Mouse (Mus musculus) heart, adult 2 months (tissue): ENCODE results near the gene Sort1. TPM values are rescaled to one million over a fixed set of nuclear protein-coding genes. Genes with fewer than 3 reads are reported as not detected.
A peak's percentile ranks its signal among the peaks of the same experiment; 100 is the strongest.

Experiments used
- DNase-seq, 2 experiments: peaks; one replicate each; pipeline ENCODE4 v3.0.0; 2021
- H3K27ac ChIP-seq: fragments of 200-600 bp; 2 replicates; pipeline ENCODE4 v1.8.1; 2022
- H3K27me3 ChIP-seq: fragments of 200-500 bp; 2 replicates; pipeline ENCODE4 v1.6.1; 2012; ENCODE audit warnings: mild to moderate bottlenecking, low read length, inconsistent platforms, mixed read lengths; ENCODE audit not compliant: control insufficient read depth, insufficient read depth
- H3K36me3 ChIP-seq: fragments of 200-500 bp; 2 replicates; pipeline ENCODE4 v1.6.1; 2012; ENCODE audit warnings: low read length, inconsistent platforms; ENCODE audit not compliant: control insufficient read depth, insufficient read depth
- H3K4me1 ChIP-seq: fragments of 200-500 bp; 2 replicates; pipeline ENCODE4 v1.6.1; 2011; ENCODE audit warnings: low read length; ENCODE audit not compliant: control insufficient read depth, insufficient read depth
- H3K4me3 ChIP-seq: fragments of 200-600 bp; 2 replicates; pipeline ENCODE4 v1.8.1; 2022
- H3K79me2 ChIP-seq: fragments of 200-500 bp; replicated peaks from 2 replicates; pipeline ENCODE4 v1.6.1; 2012; ENCODE audit warnings: mild to moderate bottlenecking, inconsistent platforms, low read length, moderate library complexity, mixed read lengths; ENCODE audit not compliant: control insufficient read depth, insufficient read depth
- H3K9ac ChIP-seq: fragments of 200-500 bp; 2 replicates; pipeline ENCODE4 v1.6.1; 2012; ENCODE audit warnings: low read depth, mild to moderate bottlenecking, control low read depth, inconsistent platforms, low read length, mixed read lengths
- CTCF ChIP-seq: fragments of 200-600 bp; IDR thresholded peaks from 2 replicates; pipeline ENCODE4 v1.8.1; 2022; ENCODE audit warnings: antibody characterized with exemption, mild to moderate bottlenecking, moderate library complexity
- EP300 ChIP-seq: fragments of 200-500 bp; IDR thresholded peaks from 2 replicates; pipeline ENCODE4 v1.6.1; 2011; ENCODE audit warnings: low read depth, low read length, control low read depth; ENCODE audit not compliant: insufficient read depth
- POLR2A ChIP-seq: fragments of 200-500 bp; IDR thresholded peaks from 2 replicates; pipeline ENCODE4 v1.6.1; 2011; ENCODE audit warnings: mild to moderate bottlenecking, low read depth, low read length, control low read depth; ENCODE audit not compliant: insufficient read depth
- WGBS: fragments of 180-500 bp; shearing (Covaris S2); methylation state at CpG from one replicate; pipeline ENCODE4 v1.1.7; 2018; 5-methylcytosine and 5-hydroxymethylcytosine counted together
- intact Hi-C: fragments of 180-260 bp; cut with DNase I; formaldehyde crosslinking; loops from one replicate; pipeline ENCODE4 v1.15.1; 2025
- polyA plus RNA-seq: library from polyadenylated mRNA; depleted of rRNA; stranded (reverse); fragments of >200 nt; gene quantifications from 2 replicates; pipeline ENCODE4 v1.2.3, GENCODE M21; 2012
- total RNA-seq, 2 experiments: library from RNA; stranded (reverse); gene quantifications; 2 replicates each; pipeline ENCODE4 v1.2.3; 2021

Sort1 gene
- total and polyA plus RNA-seq, 3 experiments = 17.4 to 33.7 (median 19.2) TPM

- Histone ChIP-seq H3K4me3 (no peak overlapping the region), H3K4me1 (no peaks in the 10 kb centered on the region), H3K27me3 (no peaks in the 10 kb centered on the region), H3K9ac (no peak overlapping the region), H3K79me2 (no peaks in the 10 kb centered on the region), H3K36me3 (no peaks in the 10 kb centered on the region), H3K27ac (no peak overlapping the region)
- 88% methylated on average over 10 of the region's 10 CpGs for WGBS
- TF ChIP-seq EP300 = no peak
- TF ChIP-seq CTCF = no peak
- TF ChIP-seq POLR2A = no peak
- DNase-seq = no peak
- intact Hi-C loops = no loop called here
Observed at GRCm38 (mm10) chr3:108357051-108357450, 73.2 kb downstream of the Sort1 start.

GRCm38 (mm10) chr3:108358445-108358844 is 74.6 kb downstream of the Sort1 start:
- Histone ChIP-seq H3K9ac (no peak overlapping the region), H3K36me3 (no peaks in the 10 kb centered on the region), H3K27me3 (no peaks in the 10 kb centered on the region), H3K4me1 (no peaks in the 10 kb centered on the region), H3K27ac (no peak overlapping the region), H3K79me2 (no peaks in the 10 kb centered on the region), H3K4me3 (no peak overlapping the region)
- no peak for TF ChIP-seq POLR2A
- TF ChIP-seq EP300 = no peak
- 72% methylated on average over 6 of the region's 6 CpGs for WGBS
- intact Hi-C loops = no loop called here
- no peak for DNase-seq

GRCm38 (mm10) chr3:108360894-108361293 is 77.0 kb downstream of the Sort1 start:
- Histone ChIP-seq H3K36me3 (no peaks in the 10 kb centered on the region), H3K4me3 (no peak overlapping the region), H3K4me1 (no peaks in the 10 kb centered on the region), H3K79me2 (no peaks in the 10 kb centered on the region), H3K27me3 (no peaks in the 10 kb centered on the region), H3K27ac (no peak overlapping the region), H3K9ac (no peak overlapping the region)
- intact Hi-C loops = no loop called here
- no peak for TF ChIP-seq EP300
- TF ChIP-seq CTCF = no peak
- TF ChIP-seq POLR2A = no peak
- no peak for DNase-seq
- 47% methylated on average over 7 of the region's 7 CpGs for WGBS

- H3K79me2 ChIP-seq = no peaks in the 10 kb centered on the region
- TF ChIP-seq EP300 (0 out of 2 replicates have a peak, but pooled peaks have one; percentile 65), CTCF (no peak; the same call in 1 of the 2 replicates), POLR2A (no peak)
- no peak overlapping the region for H3K4me3 ChIP-seq
- H3K36me3 ChIP-seq = no peaks in the 10 kb centered on the region
- peak in 1 of 2 experiments; percentile 50 for DNase-seq
- H3K9ac ChIP-seq = no peak overlapping the region
- H3K27ac ChIP-seq = no peak overlapping the region
- intact Hi-C loops = no loop called here
- no peaks in the 10 kb centered on the region for H3K27me3 ChIP-seq
- H3K4me1 ChIP-seq = no peaks in the 10 kb centered on the region
- WGBS = 26% methylated on average over 3 of the region's 3 CpGs
Observed at GRCm38 (mm10) chr3:108363626-108364025, 79.7 kb downstream of the Sort1 start.

- Histone ChIP-seq H3K79me2 (no peaks in the 10 kb centered on the region), H3K4me1 (no peaks in the 10 kb centered on the region), H3K4me3 (no peak within 1 kb of the TSS), H3K36me3 (no peaks in the 10 kb centered on the region), H3K27me3 (no peaks in the 10 kb centered on the region), H3K27ac (peak within 1 kb of the TSS; percentile 20; the same call in 1 of the 2 replicates), H3K9ac (no peak within 1 kb of the TSS)
- 53% methylated on average over 9 of the region's 9 CpGs for WGBS
- intact Hi-C loops = no loop called here
- DNase-seq = no peak
- TF ChIP-seq POLR2A = no peak
- TF ChIP-seq EP300 = 0 out of 2 replicates have a peak, but pooled peaks have one; percentile 17
Observed at GRCm38 (mm10) chr3:108364270-108364995, 80.6 kb downstream of the Sort1 start, which contains the start of gene Mybphl. Mybphl (plus strand) TSS chr3:108364911.

GRCm38 (mm10) chr3:108367173-108367572 is 83.3 kb downstream of the Sort1 start:
- H3K27me3 ChIP-seq = no peaks in the 10 kb centered on the region
- no peak overlapping the region for H3K9ac ChIP-seq
- TF ChIP-seq EP300 (no peak), CTCF (no peak), POLR2A (no peak; the same call in 1 of the 2 replicates)
- intact Hi-C loops = no loop called here
- no peak overlapping the region; the same call in 1 of the 2 replicates for H3K27ac ChIP-seq
- H3K36me3 ChIP-seq = no peaks in the 10 kb centered on the region
- DNase-seq = no peak
- H3K4me1 ChIP-seq = no peaks in the 10 kb centered on the region
- 70% methylated on average over 9 of the region's 9 CpGs for WGBS
- no peak overlapping the region for H3K4me3 ChIP-seq
- H3K79me2 ChIP-seq = no peaks in the 10 kb centered on the region
